Mouse (Mus musculus): ENCODE results near the gene Rhot1.

GRCm38 (mm10) chr11:80278054-80278453 lies 69.2 kb downstream of the Rhot1 start:
- TF ChIP-seq CTCF (IDR thresholded peaks at IDR 0.05; ENCODE audit: control insufficient read depth, insufficient read depth, insufficient read length): no peak
- no peak for TF ChIP-seq CEBPB (IDR thresholded peaks at IDR 0.05; ENCODE audit: low read depth)
- TF ChIP-seq USF1 (IDR thresholded peaks at IDR 0.05; ENCODE audit: low read depth): no peak
- no peak for TF ChIP-seq MAX (IDR thresholded peaks at IDR 0.05)
- TF ChIP-seq MYOD1 (IDR thresholded peaks at IDR 0.05; ENCODE audit: control insufficient read depth, insufficient read length, low read depth): no peak
